Mouse (Mus musculus) hindbrain, embryonic 11.5 days (tissue): ENCODE data around the gene Fgfr2. TPM values are rescaled to one million over a fixed set of nuclear protein-coding genes. Genes with fewer than 3 reads are reported as not detected.

Experiments used
- ATAC-seq: fragments of 200-750 bp; cut with Nextera tagmentation; 2 replicates; pipeline ENCODE4 v1.8.0; 2017; ENCODE audit warnings: mild to moderate bottlenecking, moderate TSS enrichment, moderate library complexity; ENCODE audit not compliant: low FRiP score
- DNase-seq: peaks from one replicate; pipeline ENCODE4 v3.0.0-alpha.2; 2015; ENCODE audit warnings: low spot score
- H3K27ac ChIP-seq: fragments of 300-500 bp; sonication (generic); 2 replicates; pipeline ENCODE4 v1.5.1; 2014; ENCODE audit warnings: mild to moderate bottlenecking, low read depth, low read length
- H3K27me3 ChIP-seq: fragments of 300-500 bp; sonication (generic); 2 replicates; pipeline ENCODE4 v1.6.1; 2014; ENCODE audit warnings: mild to moderate bottlenecking, low read length, moderate library complexity, mixed read lengths; ENCODE audit not compliant: control insufficient read depth, insufficient read depth
- H3K36me3 ChIP-seq: fragments of 300-500 bp; sonication (generic); 2 replicates; pipeline ENCODE4 v1.6.1; 2014; ENCODE audit warnings: mild to moderate bottlenecking, low read length, moderate library complexity, mixed read lengths; ENCODE audit not compliant: control insufficient read depth, insufficient read depth
- H3K4me1 ChIP-seq: fragments of 300-500 bp; sonication (generic); replicated peaks from 2 replicates; pipeline ENCODE4 v1.6.1; 2014; ENCODE audit warnings: low read length, mixed read lengths; ENCODE audit not compliant: control insufficient read depth, insufficient read depth
- H3K4me2 ChIP-seq: fragments of 300-500 bp; sonication (generic); replicated peaks from 2 replicates; pipeline ENCODE4 v1.6.1; 2014; ENCODE audit warnings: mild to moderate bottlenecking, low read depth, low read length
- H3K4me3 ChIP-seq: fragments of 300-500 bp; sonication (generic); 2 replicates; pipeline ENCODE4 v1.5.1; 2014; ENCODE audit warnings: low read depth, low read length
- H3K9ac ChIP-seq: fragments of 300-500 bp; sonication (generic); 2 replicates; pipeline ENCODE4 v1.6.1; 2014; ENCODE audit warnings: low read depth, low read length
- H3K9me3 ChIP-seq: fragments of 300-500 bp; sonication (generic); 2 replicates; pipeline ENCODE4 v1.6.1; 2016; ENCODE audit warnings: low read length; ENCODE audit not compliant: control insufficient read depth
- WGBS: fragments of 180-500 bp; shearing (Covaris S2); extraction: QIAGEN DNeasy Blood & Tissue Kit; methylation state at CpG from one replicate; pipeline ENCODE4 v1.1.7; 2014; 5-methylcytosine and 5-hydroxymethylcytosine counted together
- polyA plus RNA-seq: library from polyadenylated mRNA; unstranded; fragments of >200 nt; fragmentation: Nextera tagmentation; extraction: Ambion mirVana; gene quantifications from 2 replicates; pipeline ENCODE4 v1.2.1, GENCODE M21; 2014

The Fgfr2 gene
- polyA plus RNA-seq, 1 experiment from 2014 or later, result 71.3 TPM

GRCm38 (mm10) chr7:132554091-132554490, 569.1 kb downstream of the Fgfr2 start:
- 86% methylated on average over 2 of the region's 2 CpGs for WGBS
- DNase-seq (no peak), ATAC-seq (no peak)
- H3K27me3 ChIP-seq, result no peaks in the 10 kb centered on the region
- peaks cover 2% of the 10 kb centered on the region; the same call in 1 of the 2 replicates for H3K36me3 ChIP-seq
- H3K4me2 ChIP-seq, result no peak overlapping the region
- no peaks in the 10 kb centered on the region for H3K9me3 ChIP-seq
- no peak overlapping the region for H3K4me3 ChIP-seq
- H3K9ac ChIP-seq, result no peak overlapping the region
- H3K4me1 ChIP-seq, result no peaks in the 10 kb centered on the region
- no peak overlapping the region for H3K27ac ChIP-seq

GRCm38 (mm10) chr7:132551351-132552126, 571.6 kb downstream of the Fgfr2 start:
- WGBS, result 2% methylated on average over 27 of the region's 27 CpGs
- Histone ChIP-seq H3K27ac (no peak overlapping the region), H3K4me2 (peak overlapping the region; percentile 68)

GRCm38 (mm10) chr7:132547126-132547525, 576.0 kb downstream of the Fgfr2 start:
- ATAC-seq, result no peak
- no peak for DNase-seq
- no peak overlapping the region for H3K27ac ChIP-seq
- H3K4me3 ChIP-seq, result no peak overlapping the region
- no peaks in the 10 kb centered on the region for H3K9me3 ChIP-seq
- 74% methylated on average over 3 of the region's 3 CpGs for WGBS
- H3K27me3 ChIP-seq, result no peaks in the 10 kb centered on the region
- no peak overlapping the region for H3K4me2 ChIP-seq
- no peaks in the 10 kb centered on the region for H3K4me1 ChIP-seq
- no peaks in the 10 kb centered on the region for H3K36me3 ChIP-seq
- H3K9ac ChIP-seq, result no peak overlapping the region

More at GRCm38 (mm10) chr7:132551351-132552126, 571.6 kb downstream of the Fgfr2 start:
- H3K4me1 ChIP-seq, result no peaks in the 10 kb centered on the region
- ATAC-seq (peak; percentile 94), DNase-seq (peak; percentile 98)
- peak overlapping the region; percentile 52; the same call in 1 of the 2 replicates for H3K9ac ChIP-seq
- no peaks in the 10 kb centered on the region for H3K27me3 ChIP-seq
- H3K9me3 ChIP-seq, result no peaks in the 10 kb centered on the region
- no peaks in the 10 kb centered on the region for H3K36me3 ChIP-seq
- peak overlapping the region; percentile 40 for H3K4me3 ChIP-seq

GRCm38 (mm10) chr7:132542427-132542826, 580.7 kb downstream of the Fgfr2 start:
- H3K4me1 ChIP-seq, result no peaks in the 10 kb centered on the region
- no peak overlapping the region for H3K9ac ChIP-seq
- H3K4me2 ChIP-seq, result no peak overlapping the region
- H3K36me3 ChIP-seq, result no peaks in the 10 kb centered on the region
- 68% methylated on average over 4 of the region's 4 CpGs for WGBS
- no peaks in the 10 kb centered on the region for H3K27me3 ChIP-seq
- H3K9me3 ChIP-seq, result no peaks in the 10 kb centered on the region
- ATAC-seq (no peak), DNase-seq (no peak)
- H3K4me3 ChIP-seq, result no peak overlapping the region
- H3K27ac ChIP-seq, result no peak overlapping the region

GRCm38 (mm10) chr7:132541566-132541965, 581.6 kb downstream of the Fgfr2 start:
- no peak overlapping the region for H3K9ac ChIP-seq
- DNase-seq (no peak), ATAC-seq (no peak)
- no peaks in the 10 kb centered on the region for H3K27me3 ChIP-seq
- H3K4me2 ChIP-seq, result no peak overlapping the region
- H3K9me3 ChIP-seq, result no peaks in the 10 kb centered on the region
- no peak overlapping the region for H3K27ac ChIP-seq
- 58% methylated on average over 3 of the region's 3 CpGs for WGBS
- H3K4me3 ChIP-seq, result no peak overlapping the region
- H3K36me3 ChIP-seq, result no peaks in the 10 kb centered on the region
- H3K4me1 ChIP-seq, result no peaks in the 10 kb centered on the region

GRCm38 (mm10) chr7:132540597-132540996, 582.6 kb downstream of the Fgfr2 start:
- no peak overlapping the region for H3K27ac ChIP-seq
- H3K36me3 ChIP-seq, result no peaks in the 10 kb centered on the region
- no peak overlapping the region for H3K9ac ChIP-seq
- H3K4me3 ChIP-seq, result no peak overlapping the region
- no peaks in the 10 kb centered on the region for H3K9me3 ChIP-seq
- WGBS, result 88% methylated on average over 4 of the region's 4 CpGs
- no peak for ATAC-seq
- H3K4me2 ChIP-seq, result no peak overlapping the region
- no peaks in the 10 kb centered on the region for H3K4me1 ChIP-seq
- H3K27me3 ChIP-seq, result no peaks in the 10 kb centered on the region
- no peak for DNase-seq

GRCm38 (mm10) chr7:132529206-132529605, 593.9 kb downstream of the Fgfr2 start:
- 69% methylated on average over 3 of the region's 3 CpGs for WGBS
- Histone ChIP-seq H3K4me3 (no peak overlapping the region), H3K27me3 (no peaks in the 10 kb centered on the region), H3K4me1 (no peaks in the 10 kb centered on the region), H3K36me3 (no peaks in the 10 kb centered on the region), H3K9me3 (no peaks in the 10 kb centered on the region), H3K9ac (no peak overlapping the region), H3K27ac (no peak overlapping the region), H3K4me2 (no peak overlapping the region)
- no peak for DNase-seq
- no peak for ATAC-seq

- WGBS, result 85% methylated on average over 7 of the region's 7 CpGs
- no peaks in the 10 kb centered on the region for H3K4me1 ChIP-seq
- no peak overlapping the region for H3K4me3 ChIP-seq
- no peaks in the 10 kb centered on the region for H3K27me3 ChIP-seq
- ATAC-seq (no peak), DNase-seq (no peak)
- H3K9ac ChIP-seq, result no peak overlapping the region
- no peaks in the 10 kb centered on the region for H3K9me3 ChIP-seq
- H3K36me3 ChIP-seq, result no peaks in the 10 kb centered on the region
- H3K27ac ChIP-seq, result no peak overlapping the region
- no peak overlapping the region for H3K4me2 ChIP-seq
These were observed 609.6 kb downstream of the Fgfr2 start for GRCm38 (mm10) chr7:132513419-132513982.

GRCm38 (mm10) chr7:132509110-132509509, 614.0 kb downstream of the Fgfr2 start:
- ATAC-seq (no peak), DNase-seq (no peak)
- H3K9me3 ChIP-seq, result no peaks in the 10 kb centered on the region
- H3K4me1 ChIP-seq, result no peaks in the 10 kb centered on the region
- no peak overlapping the region for H3K27ac ChIP-seq
- H3K9ac ChIP-seq, result no peak overlapping the region
- H3K4me3 ChIP-seq, result no peak overlapping the region
- H3K4me2 ChIP-seq, result no peak overlapping the region
- H3K36me3 ChIP-seq, result no peaks in the 10 kb centered on the region
- 87% methylated on average over 2 of the region's 2 CpGs for WGBS
- H3K27me3 ChIP-seq, result no peaks in the 10 kb centered on the region
